Mouse (Mus musculus) heart, embryonic 11.5 days (tissue): Measurements from ENCODE around the gene Stxbp5. TPM values are rescaled to one million over a fixed set of nuclear protein-coding genes. Genes with fewer than 3 reads are reported as not detected.

Experiments
- ATAC-seq: fragments of 200-750 bp; cut with Nextera tagmentation; replicated peaks from 2 replicates; pipeline ENCODE4 v1.8.0; 2017; ENCODE audit warnings: moderate library complexity; ENCODE audit not compliant: insufficient number of reproducible peaks, low FRiP score, low TSS enrichment
- H3K27ac ChIP-seq: fragments of 300-500 bp; sonication (generic); 2 replicates; pipeline ENCODE4 v1.5.1; 2014; ENCODE audit warnings: mild to moderate bottlenecking, low read depth, low read length
- H3K27me3 ChIP-seq: fragments of 300-500 bp; sonication (generic); 2 replicates; pipeline ENCODE4 v1.6.1; 2014; ENCODE audit warnings: mild to moderate bottlenecking, low read length, mixed read lengths; ENCODE audit not compliant: control insufficient read depth, insufficient read depth
- H3K36me3 ChIP-seq: fragments of 300-500 bp; sonication (generic); 2 replicates; pipeline ENCODE4 v1.6.1; 2014; ENCODE audit warnings: mild to moderate bottlenecking, low read length, moderate library complexity, mixed read lengths; ENCODE audit not compliant: control insufficient read depth, insufficient read depth
- H3K4me1 ChIP-seq: fragments of 300-500 bp; sonication (generic); 2 replicates; pipeline ENCODE4 v1.6.1; 2014; ENCODE audit warnings: low read length; ENCODE audit not compliant: control insufficient read depth, insufficient read depth
- H3K4me2 ChIP-seq: fragments of 300-500 bp; sonication (generic); 2 replicates; pipeline ENCODE4 v1.6.1; 2014; ENCODE audit warnings: mild to moderate bottlenecking, moderate library complexity
- H3K4me3 ChIP-seq: fragments of 300-500 bp; sonication (generic); 2 replicates; pipeline ENCODE4 v1.5.1; 2014; ENCODE audit warnings: low read depth, low read length
- H3K9ac ChIP-seq: fragments of 300-500 bp; sonication (generic); 2 replicates; pipeline ENCODE4 v1.6.1; 2014; ENCODE audit warnings: mild to moderate bottlenecking, low read depth, low read length, moderate library complexity
- H3K9me3 ChIP-seq: fragments of 300-500 bp; sonication (generic); replicated peaks from 2 replicates; pipeline ENCODE4 v1.6.1; 2016; ENCODE audit warnings: low read length; ENCODE audit not compliant: control insufficient read depth
- WGBS: fragments of 180-500 bp; shearing (Covaris S2); extraction: QIAGEN DNeasy Blood & Tissue Kit; methylation state at CpG from one replicate; pipeline ENCODE4 v1.1.7; 2014; ENCODE audit not compliant: insufficient replicate concordance; 5-methylcytosine and 5-hydroxymethylcytosine counted together
- polyA plus RNA-seq: library from polyadenylated mRNA; unstranded; fragments of >200 nt; fragmentation: Nextera tagmentation; extraction: Ambion mirVana; gene quantifications from 2 replicates; pipeline ENCODE4 v1.2.1, GENCODE M21; 2014

Gene Stxbp5
- polyA plus RNA-seq, 1 experiment from 2014 or later: 4.9 TPM

DNA sequence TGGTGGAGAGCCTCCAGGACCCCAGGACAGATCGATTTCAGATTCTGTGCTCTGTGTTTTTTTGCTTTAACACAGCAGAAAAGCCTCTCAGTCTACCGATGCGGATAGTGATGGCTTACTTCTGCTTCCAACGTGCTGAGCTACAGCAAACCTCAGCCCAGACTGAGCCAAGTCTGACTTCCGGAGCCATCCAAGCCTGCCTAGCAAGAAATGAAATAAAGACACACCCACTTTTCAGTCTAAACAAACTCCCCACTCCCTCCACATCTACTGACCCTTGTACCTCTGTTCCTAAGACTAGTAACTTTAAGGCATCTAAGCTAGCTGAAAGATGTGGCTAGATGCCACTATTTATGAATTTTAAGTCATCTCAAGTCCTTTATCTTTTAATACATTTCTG, 182.8 kb downstream of the Stxbp5 start:
- Histone ChIP-seq H3K27ac (no peak overlapping the region), H3K36me3 (no peaks in the 10 kb centered on the region), H3K4me2 (no peak overlapping the region), H3K9me3 (no peaks in the 10 kb centered on the region), H3K4me1 (no peaks in the 10 kb centered on the region), H3K9ac (no peak overlapping the region), H3K27me3 (no peaks in the 10 kb centered on the region), H3K4me3 (no peak overlapping the region)
- WGBS: 79% methylated on average over 5 of the region's 5 CpGs
- no peak for ATAC-seq

Other genes with a start within 250 kb of the Stxbp5 start
- 3.8 and 4.2 TPM in 2 replicates for gene Samd5, start 225.9 kb downstream of the Stxbp5 start, polyA plus RNA-seq